Mouse (Mus musculus) heart, adult 2 months (tissue): ENCODE measurements at regions not wholly inside any gene's neighbourhood (a gene's known extent, or its start where the extent isn't known, plus 50 kb on each side); places are given as distances from the start of the nearest gene placed in this dataset.

Source experiments
- DNase-seq, 2 experiments: peaks; one replicate each; pipeline ENCODE4 v3.0.0; 2021
- H3K27ac ChIP-seq: fragments of 200-600 bp; 2 replicates; pipeline ENCODE4 v1.8.1; 2022
- H3K27me3 ChIP-seq: fragments of 200-500 bp; 2 replicates; pipeline ENCODE4 v1.6.1; 2012; ENCODE audit warnings: mild to moderate bottlenecking, low read length, inconsistent platforms, mixed read lengths; ENCODE audit not compliant: control insufficient read depth, insufficient read depth
- H3K36me3 ChIP-seq: fragments of 200-500 bp; 2 replicates; pipeline ENCODE4 v1.6.1; 2012; ENCODE audit warnings: low read length, inconsistent platforms; ENCODE audit not compliant: control insufficient read depth, insufficient read depth
- H3K4me1 ChIP-seq: fragments of 200-500 bp; 2 replicates; pipeline ENCODE4 v1.6.1; 2011; ENCODE audit warnings: low read length; ENCODE audit not compliant: control insufficient read depth, insufficient read depth
- H3K4me3 ChIP-seq: fragments of 200-600 bp; 2 replicates; pipeline ENCODE4 v1.8.1; 2022
- H3K79me2 ChIP-seq: fragments of 200-500 bp; replicated peaks from 2 replicates; pipeline ENCODE4 v1.6.1; 2012; ENCODE audit warnings: mild to moderate bottlenecking, inconsistent platforms, low read length, moderate library complexity, mixed read lengths; ENCODE audit not compliant: control insufficient read depth, insufficient read depth
- H3K9ac ChIP-seq: fragments of 200-500 bp; 2 replicates; pipeline ENCODE4 v1.6.1; 2012; ENCODE audit warnings: low read depth, mild to moderate bottlenecking, control low read depth, inconsistent platforms, low read length, mixed read lengths
- CTCF ChIP-seq: fragments of 200-600 bp; IDR thresholded peaks from 2 replicates; pipeline ENCODE4 v1.8.1; 2022; ENCODE audit warnings: antibody characterized with exemption, mild to moderate bottlenecking, moderate library complexity
- EP300 ChIP-seq: fragments of 200-500 bp; IDR thresholded peaks from 2 replicates; pipeline ENCODE4 v1.6.1; 2011; ENCODE audit warnings: low read depth, low read length, control low read depth; ENCODE audit not compliant: insufficient read depth
- POLR2A ChIP-seq: fragments of 200-500 bp; IDR thresholded peaks from 2 replicates; pipeline ENCODE4 v1.6.1; 2011; ENCODE audit warnings: mild to moderate bottlenecking, low read depth, low read length, control low read depth; ENCODE audit not compliant: insufficient read depth
- WGBS: fragments of 180-500 bp; shearing (Covaris S2); methylation state at CpG from one replicate; pipeline ENCODE4 v1.1.7; 2018; 5-methylcytosine and 5-hydroxymethylcytosine counted together
- intact Hi-C: fragments of 180-260 bp; cut with DNase I; formaldehyde crosslinking; loops from one replicate; pipeline ENCODE4 v1.15.1; 2025

DNA sequence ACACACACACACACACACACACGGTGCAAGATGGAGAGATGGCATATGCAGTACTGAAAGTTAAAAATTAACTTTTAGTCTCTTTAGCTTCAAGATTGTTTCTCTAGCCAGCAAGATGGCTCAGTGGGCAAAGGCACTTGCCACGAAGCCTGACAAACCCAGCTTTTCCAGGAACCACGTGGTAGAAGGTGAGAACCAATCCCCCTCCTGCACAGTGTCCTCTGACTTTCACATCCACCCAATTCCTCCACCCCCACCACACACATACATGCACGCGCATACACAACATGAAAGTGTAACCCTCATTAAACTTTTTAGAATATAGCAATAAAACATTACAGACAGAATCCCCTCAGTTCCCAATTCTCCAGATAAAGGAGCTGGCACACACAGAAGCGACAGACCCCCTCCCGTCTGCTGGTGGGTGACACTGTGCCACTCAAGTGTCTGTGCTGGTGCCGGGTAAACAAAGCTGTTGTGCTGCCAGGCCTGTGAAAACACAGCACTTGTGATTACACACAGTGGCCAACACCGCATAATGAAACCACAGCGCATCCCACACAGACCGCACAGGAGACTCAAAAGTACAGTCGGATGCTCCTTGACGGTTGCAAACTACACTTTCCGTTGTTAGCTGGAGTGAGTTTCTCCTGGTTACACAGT lies 82.9 kb upstream of the Elac2 start:
- Histone ChIP-seq H3K36me3 (no peaks in the 10 kb centered on the region), H3K4me3 (no peak overlapping the region), H3K9ac (no peak overlapping the region), H3K27me3 (no peaks in the 10 kb centered on the region), H3K4me1 (no peaks in the 10 kb centered on the region), H3K79me2 (no peaks in the 10 kb centered on the region), H3K27ac (no peak overlapping the region)
- TF ChIP-seq EP300 (no peak), POLR2A (no peak), CTCF (no peak)
- intact Hi-C loops, result loop anchor here (5.0 kb wide), 1 partner anchor 969 kb away; no protein-coding TSS in a partner anchor
- WGBS, result 76% methylated on average over 14 of the region's 14 CpGs
- DNase-seq, result no peak

DNA sequence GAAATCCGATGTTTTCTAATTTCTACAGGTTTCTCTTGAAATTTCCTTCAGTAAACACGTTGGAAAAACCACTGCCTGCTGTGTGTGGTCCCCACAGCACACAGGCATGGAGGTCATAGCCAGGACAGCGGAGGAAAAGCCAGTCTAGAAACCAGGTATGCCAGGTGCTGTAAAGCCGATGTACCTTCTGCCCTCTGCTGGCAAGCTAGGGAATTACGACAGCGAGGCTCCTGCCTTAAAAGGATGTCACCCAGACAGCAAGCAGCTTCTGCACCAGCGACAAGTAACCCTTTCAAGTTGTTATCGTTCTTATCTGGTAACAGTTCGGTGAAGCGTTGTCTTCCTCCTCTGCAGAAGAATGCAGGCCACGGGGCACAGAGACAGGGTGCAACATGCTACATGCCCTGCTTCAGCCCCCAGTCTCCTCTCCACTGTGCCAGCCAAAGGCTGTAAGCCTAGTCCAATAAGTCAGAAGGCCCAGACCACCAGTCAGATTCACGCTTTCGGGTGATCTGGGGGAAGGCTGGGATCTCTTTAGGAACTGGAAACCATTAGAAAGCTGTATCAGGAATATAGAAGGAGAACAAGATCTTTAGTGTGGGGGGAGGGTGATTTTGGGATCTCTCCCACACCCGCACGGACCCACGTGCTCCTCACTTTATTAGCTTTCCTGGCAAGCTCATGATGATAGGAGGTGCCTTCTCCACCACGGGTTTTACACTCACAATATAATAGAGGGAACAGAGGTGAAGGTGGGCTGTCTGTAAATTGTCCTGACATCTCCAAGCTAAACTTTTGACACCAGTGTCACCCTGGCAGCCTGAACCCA lies 79.9 kb upstream of the Elac2 start:
- intact Hi-C loops, result loop anchor here (5.0 kb wide), 1 partner anchor 972 kb away; no protein-coding TSS in a partner anchor

DNA sequence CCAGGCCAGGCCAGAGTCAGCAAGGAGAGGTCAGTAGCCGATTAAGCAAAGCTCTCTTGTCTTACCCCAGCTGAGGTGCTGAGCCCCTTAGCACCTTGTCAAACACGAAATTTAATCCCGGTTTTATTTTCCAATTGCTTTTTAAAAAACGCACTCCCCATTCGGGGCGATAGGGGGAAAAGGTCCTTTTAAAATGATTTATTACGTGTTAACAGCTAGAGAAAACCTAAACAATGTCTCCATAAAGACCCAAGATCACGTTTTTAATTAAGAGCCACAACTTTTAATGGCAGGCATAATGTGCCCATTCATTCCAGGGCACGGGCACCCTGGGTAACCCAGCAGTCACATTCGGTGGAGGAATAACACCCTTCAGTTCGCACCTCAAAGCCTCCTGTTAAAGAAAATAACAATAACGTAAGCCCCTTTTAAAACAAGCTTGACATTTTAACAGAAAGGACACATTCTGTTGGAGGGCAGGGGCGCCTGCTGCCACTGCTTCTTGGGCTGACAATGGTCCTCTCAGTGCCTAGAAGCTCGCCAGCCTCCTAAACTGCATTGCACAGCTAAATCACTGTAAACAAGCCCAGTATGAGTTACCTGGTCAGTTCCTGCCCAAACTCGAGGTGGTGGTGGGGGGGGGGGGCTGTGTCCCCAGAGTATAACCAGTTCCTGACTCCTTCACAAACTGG lies 79.1 kb upstream of the Elac2 start:
- Histone ChIP-seq H3K27me3 (no peaks in the 10 kb centered on the region), H3K9ac (no peak overlapping the region), H3K36me3 (no peaks in the 10 kb centered on the region), H3K4me3 (no peak overlapping the region), H3K27ac (no peak overlapping the region), H3K4me1 (no peaks in the 10 kb centered on the region), H3K79me2 (no peaks in the 10 kb centered on the region)
- intact Hi-C loops, result loop anchor here (5.0 kb wide), 1 partner anchor 972 kb away; no protein-coding TSS in a partner anchor
- TF ChIP-seq EP300 (no peak), POLR2A (no peak), CTCF (no peak)
- DNase-seq, result no peak
- 74% methylated on average over 15 of the region's 15 CpGs for WGBS

More for the DNA sequence above, 79.9 kb upstream of the Elac2 start:
- Histone ChIP-seq H3K79me2 (no peaks in the 10 kb centered on the region), H3K36me3 (no peaks in the 10 kb centered on the region), H3K27me3 (no peaks in the 10 kb centered on the region), H3K4me1 (no peaks in the 10 kb centered on the region), H3K4me3 (no peak overlapping the region), H3K27ac (no peak overlapping the region), H3K9ac (no peak overlapping the region)
- peak; percentile 43 to 71 for DNase-seq
- TF ChIP-seq EP300 (no peak), CTCF (peak; percentile 96)
- 25% methylated on average over 17 of the region's 17 CpGs for WGBS

DNA sequence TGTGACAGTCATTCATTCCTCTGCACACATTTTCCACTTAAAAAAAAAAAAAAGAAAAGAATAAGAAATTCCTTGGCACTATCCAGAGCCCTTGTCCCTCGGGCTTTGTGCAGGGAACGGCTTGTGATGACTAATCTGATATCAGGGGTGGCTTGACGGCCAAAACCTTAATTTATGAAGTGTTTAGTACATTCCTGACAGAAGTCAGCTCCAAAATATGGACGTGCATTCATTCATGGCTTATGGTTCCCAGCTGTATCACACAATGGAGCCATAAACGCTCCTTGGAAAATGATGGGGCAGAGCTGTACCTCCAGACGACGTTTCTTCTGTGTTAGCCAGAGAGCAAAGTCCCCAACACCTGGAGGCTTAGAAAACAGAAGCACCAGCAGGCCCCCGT lies 62.1 kb upstream of the Elac2 start:
- peak in 1 of 2 experiments; percentile 14 for DNase-seq
- no peak overlapping the region for H3K27ac ChIP-seq
- 41% methylated on average over 8 of the region's 8 CpGs for WGBS
- H3K27me3 ChIP-seq, result no peaks in the 10 kb centered on the region
- H3K79me2 ChIP-seq, result no peaks in the 10 kb centered on the region
- no peak for TF ChIP-seq CTCF
- H3K36me3 ChIP-seq, result no peaks in the 10 kb centered on the region
- H3K4me1 ChIP-seq, result no peaks in the 10 kb centered on the region; the same call in 1 of the 2 replicates
- no peak overlapping the region for H3K9ac ChIP-seq
- intact Hi-C loops, result no loop called here
- no peak overlapping the region for H3K4me3 ChIP-seq

DNA sequence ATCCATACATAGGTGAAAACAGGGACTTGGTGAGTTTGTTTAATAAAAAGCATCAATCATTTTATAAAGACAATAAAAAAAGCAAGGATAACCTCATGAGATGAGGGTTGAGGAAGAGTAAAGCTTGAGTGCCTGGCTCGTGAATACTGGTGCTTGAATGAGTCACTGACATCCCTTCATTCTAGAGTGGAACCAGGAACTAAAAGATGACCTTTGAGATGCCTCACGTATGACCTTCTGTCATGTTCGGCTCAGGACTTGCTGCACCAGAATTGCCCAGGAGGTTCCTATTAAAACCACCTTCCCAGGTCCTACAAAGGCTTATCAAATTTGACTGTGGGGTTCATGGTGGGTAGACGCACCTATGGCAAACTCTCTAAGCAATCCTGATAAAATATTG lies 61.5 kb upstream of the Elac2 start:
- H3K79me2 ChIP-seq, result no peaks in the 10 kb centered on the region
- no peaks in the 10 kb centered on the region; the same call in 1 of the 2 replicates for H3K4me1 ChIP-seq
- DNase-seq, result no peak
- H3K36me3 ChIP-seq, result no peaks in the 10 kb centered on the region
- intact Hi-C loops, result no loop called here
- 82% methylated on average over 4 of the region's 4 CpGs for WGBS
- H3K4me3 ChIP-seq, result no peak overlapping the region
- no peak overlapping the region for H3K27ac ChIP-seq
- H3K9ac ChIP-seq, result no peak overlapping the region
- H3K27me3 ChIP-seq, result no peaks in the 10 kb centered on the region
- no peak for TF ChIP-seq EP300
- no peak for TF ChIP-seq POLR2A
- no peak for TF ChIP-seq CTCF
